Mouse (Mus musculus) intestine, embryonic 15.5 days (tissue): ENCODE measurements around the gene Tpp1. TPM values are rescaled to one million over a fixed set of nuclear protein-coding genes. Genes with fewer than 3 reads are reported as not detected.

Experiments used
- ATAC-seq: fragments of 200-750 bp; cut with Nextera tagmentation; 2 replicates; pipeline ENCODE4 v1.8.0; 2017; ENCODE audit warnings: moderate TSS enrichment, moderate library complexity
- H3K27ac ChIP-seq: fragments of 300-500 bp; sonication (generic); 2 replicates; pipeline ENCODE4 v1.5.1; 2015; ENCODE audit warnings: mild to moderate bottlenecking, inconsistent platforms
- H3K27me3 ChIP-seq: fragments of 300-500 bp; sonication (generic); replicated peaks from 2 replicates; pipeline ENCODE4 v1.6.1; 2015; ENCODE audit warnings: inconsistent platforms
- H3K36me3 ChIP-seq: fragments of 300-500 bp; sonication (generic); 2 replicates; pipeline ENCODE4 v1.6.1; 2015; ENCODE audit warnings: inconsistent platforms
- H3K4me1 ChIP-seq: fragments of 300-500 bp; sonication (generic); replicated peaks from 2 replicates; pipeline ENCODE4 v1.6.1; 2015; ENCODE audit warnings: inconsistent platforms
- H3K4me2 ChIP-seq: fragments of 300-500 bp; sonication (generic); replicated peaks from 2 replicates; pipeline ENCODE4 v1.6.1; 2015; ENCODE audit warnings: mild to moderate bottlenecking, inconsistent platforms
- H3K4me3 ChIP-seq: fragments of 300-500 bp; sonication (generic); replicated peaks from 2 replicates; pipeline ENCODE4 v1.5.1; 2015; ENCODE audit warnings: inconsistent platforms
- H3K9ac ChIP-seq: fragments of 300-500 bp; sonication (generic); 2 replicates; pipeline ENCODE4 v1.6.1; 2015; ENCODE audit warnings: inconsistent platforms
- H3K9me3 ChIP-seq: fragments of 300-500 bp; sonication (generic); 2 replicates; pipeline ENCODE4 v1.6.1; 2016; ENCODE audit warnings: inconsistent platforms
- WGBS: fragments of 180-500 bp; shearing (Covaris S2); methylation state at CpG from one replicate; pipeline ENCODE4 v1.1.7; 2015; 5-methylcytosine and 5-hydroxymethylcytosine counted together
- polyA plus RNA-seq: library from polyadenylated mRNA; unstranded; fragments of >200 nt; fragmentation: Nextera tagmentation; extraction: Ambion mirVana; gene quantifications from 2 replicates; pipeline ENCODE4 v1.2.1, GENCODE M21; 2015

Tpp1 gene
- 109 TPM in 2 replicates for polyA plus RNA-seq

DNA sequence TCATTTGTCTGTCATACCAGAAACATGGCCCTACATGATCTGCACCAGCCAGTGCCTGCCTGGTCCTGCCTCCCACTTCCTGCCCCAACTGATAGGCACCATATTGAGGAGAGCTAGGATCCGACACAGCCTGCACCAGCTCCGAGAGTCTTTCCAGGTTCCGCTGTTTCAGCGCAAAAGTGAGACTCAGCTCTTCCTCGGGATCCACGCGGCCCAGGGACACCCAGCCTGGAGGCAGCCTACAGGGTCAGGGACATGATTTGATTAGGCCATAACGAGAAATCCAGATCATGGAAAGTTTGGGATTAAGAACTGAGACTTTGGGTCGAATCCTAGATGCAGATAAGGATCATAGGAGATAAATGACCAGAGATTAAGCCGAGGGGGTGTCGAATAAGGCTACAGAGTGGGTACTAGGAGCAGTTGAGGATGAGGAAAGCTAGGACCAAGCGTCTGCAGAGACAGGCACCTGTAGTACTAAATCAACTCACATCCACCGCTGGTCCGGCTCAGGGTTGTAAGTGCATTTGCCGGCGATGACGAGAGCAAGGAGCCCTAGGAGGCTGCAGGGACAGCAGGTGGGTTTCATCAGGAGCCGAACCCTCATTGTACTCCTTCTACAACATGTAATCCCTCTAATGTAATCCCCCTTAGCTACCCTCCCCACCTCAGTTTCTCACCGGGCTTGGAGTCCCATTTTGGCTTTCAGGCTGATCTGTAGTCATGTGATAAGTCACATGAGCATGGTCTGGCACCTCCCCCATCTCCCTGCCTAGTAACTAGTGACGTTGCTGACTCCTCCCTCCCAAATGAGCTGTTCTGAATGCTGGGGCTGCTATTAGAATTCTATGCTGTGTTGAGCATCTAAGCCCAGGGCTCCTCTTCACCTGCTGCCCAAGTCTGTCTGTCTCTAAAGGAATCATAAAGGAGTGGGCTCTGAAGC lies at the start of gene Tpp1:
Gene Tpp1, minus strand, starts transcription at position 745 of the 943 bp plus-strand sequence.
- Histone ChIP-seq H3K9ac (peak within 1 kb of the TSS; percentile 63), H3K4me1 (no peaks in the 10 kb centered on the region), H3K36me3 (peaks cover 20% of the 10 kb centered on the region; the same call in 1 of the 2 replicates), H3K27ac (peak within 1 kb of the TSS; percentile 39; the same call in 1 of the 2 replicates), H3K4me2 (peak within 1 kb of the TSS; percentile 71), H3K9me3 (no peaks in the 10 kb centered on the region), H3K4me3 (peak within 1 kb of the TSS; percentile 57), H3K27me3 (no peaks in the 10 kb centered on the region)
- peak; percentile 95 for ATAC-seq
- WGBS = 17% methylated on average over 20 of the region's 20 CpGs

DNA sequence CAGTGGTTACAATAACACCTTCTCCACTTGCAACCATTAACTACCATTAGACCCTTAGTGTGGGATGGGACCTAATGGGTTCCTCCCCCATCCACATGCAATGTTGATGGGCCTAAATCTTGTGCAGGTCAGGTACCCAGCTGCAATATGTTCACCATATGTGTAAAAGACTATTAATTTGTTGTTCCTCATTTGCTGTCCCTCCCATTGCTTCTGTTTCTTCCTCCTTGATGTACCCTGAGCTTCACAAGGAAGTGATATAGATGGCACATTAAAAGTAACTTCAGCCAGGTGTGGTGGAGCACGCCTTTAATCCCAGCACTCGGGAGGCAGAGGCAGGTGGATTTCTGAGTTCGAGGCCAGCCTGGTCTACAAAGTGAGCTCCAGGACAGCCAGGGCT lies 44.9 kb upstream of the Tpp1 start:
- no peaks in the 10 kb centered on the region for H3K27me3 ChIP-seq
- ATAC-seq = no peak
- no peaks in the 10 kb centered on the region for H3K36me3 ChIP-seq
- H3K27ac ChIP-seq = no peak overlapping the region
- H3K4me3 ChIP-seq = no peak overlapping the region
- WGBS = 88% methylated on average over 3 of the region's 3 CpGs
- H3K9ac ChIP-seq = no peak overlapping the region
- no peak overlapping the region for H3K4me2 ChIP-seq
- H3K9me3 ChIP-seq = no peaks in the 10 kb centered on the region
- no peaks in the 10 kb centered on the region for H3K4me1 ChIP-seq

DNA sequence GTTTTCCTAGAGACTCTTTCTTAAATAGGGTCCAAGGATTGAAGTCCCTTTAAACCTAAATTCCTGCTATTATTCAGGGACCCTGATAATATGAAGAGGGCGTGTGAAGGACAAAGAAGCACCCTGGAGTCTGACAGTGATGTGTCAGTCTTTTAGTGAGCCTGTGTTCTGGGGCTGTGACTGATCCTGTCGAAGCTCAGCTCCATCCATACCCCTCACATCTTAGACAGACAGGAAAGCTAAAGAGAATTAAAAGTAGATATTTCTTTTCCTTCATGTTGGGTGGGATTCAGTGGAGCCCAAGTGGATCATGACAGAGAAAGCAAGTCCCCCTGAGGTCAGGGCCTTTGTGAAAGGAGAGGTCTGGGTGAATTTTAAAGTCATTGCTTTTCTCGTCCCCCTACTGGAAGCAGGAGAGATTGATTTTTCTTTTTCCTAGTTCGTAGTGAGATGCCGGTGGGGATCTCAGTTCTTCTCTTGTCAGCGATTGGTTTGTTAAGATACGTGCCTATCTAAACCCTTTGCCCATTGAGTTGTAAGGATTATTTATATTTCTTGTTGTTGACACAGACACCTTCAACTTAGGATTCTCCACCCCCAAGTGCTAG lies 43.8 kb upstream of the Tpp1 start:
- Histone ChIP-seq H3K27me3 (no peaks in the 10 kb centered on the region), H3K4me2 (no peak overlapping the region), H3K9me3 (no peaks in the 10 kb centered on the region), H3K9ac (no peak overlapping the region), H3K36me3 (no peaks in the 10 kb centered on the region), H3K4me1 (no peaks in the 10 kb centered on the region), H3K4me3 (no peak overlapping the region), H3K27ac (no peak overlapping the region)
- ATAC-seq = no peak
- WGBS = 24% methylated on average over 7 of the region's 7 CpGs

DNA sequence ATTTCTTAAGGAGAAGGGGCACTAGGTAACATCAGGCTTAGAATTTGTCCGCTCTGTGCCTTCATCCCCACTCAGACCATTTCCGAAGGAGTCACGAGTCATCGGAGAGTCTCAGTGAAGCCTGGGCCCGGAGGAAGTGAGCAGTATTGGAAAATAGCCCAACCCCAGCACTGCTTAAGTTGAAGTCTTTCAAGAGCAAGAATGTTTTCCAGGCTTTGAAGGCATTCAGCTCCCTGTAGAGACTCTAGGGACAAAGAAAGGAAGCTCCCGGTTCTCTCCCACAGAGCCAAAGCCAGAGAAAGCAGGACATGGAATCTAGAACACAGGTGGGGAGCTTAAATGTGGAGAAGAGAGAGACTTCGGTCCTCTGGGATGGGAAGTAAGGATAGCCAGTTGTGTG lies 41.7 kb upstream of the Tpp1 start:
- no peaks in the 10 kb centered on the region for H3K27me3 ChIP-seq
- H3K9ac ChIP-seq = no peak overlapping the region
- WGBS = 81% methylated on average over 7 of the region's 7 CpGs
- no peak overlapping the region for H3K4me2 ChIP-seq
- H3K4me3 ChIP-seq = no peak overlapping the region
- H3K9me3 ChIP-seq = no peaks in the 10 kb centered on the region
- ATAC-seq = no peak
- H3K4me1 ChIP-seq = no peaks in the 10 kb centered on the region
- no peak overlapping the region for H3K27ac ChIP-seq
- H3K36me3 ChIP-seq = no peaks in the 10 kb centered on the region

DNA sequence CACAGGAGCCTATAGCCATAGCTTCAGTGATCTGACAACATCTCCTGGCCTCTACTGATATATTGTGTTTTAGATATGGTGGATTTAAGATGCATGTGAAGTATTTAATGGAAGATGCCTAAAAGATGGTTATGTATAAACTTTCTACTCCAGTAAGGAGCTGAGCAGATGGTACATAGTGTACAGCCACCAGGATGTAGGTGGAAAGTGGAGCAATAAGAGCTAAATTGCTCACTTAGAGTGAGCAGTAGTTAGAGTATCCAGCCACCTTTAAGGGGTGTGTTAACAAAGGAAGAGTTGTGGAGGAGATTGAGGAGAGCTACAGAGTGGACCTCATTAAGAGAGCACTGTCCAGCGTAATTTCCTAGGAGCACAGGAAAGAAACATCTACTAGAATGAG lies 39.1 kb upstream of the Tpp1 start:
- Histone ChIP-seq H3K27ac (no peak overlapping the region), H3K4me1 (peaks cover 5% of the 10 kb centered on the region), H3K9ac (no peak overlapping the region), H3K9me3 (no peaks in the 10 kb centered on the region), H3K36me3 (no peaks in the 10 kb centered on the region), H3K27me3 (no peaks in the 10 kb centered on the region), H3K4me3 (no peak overlapping the region), H3K4me2 (no peak overlapping the region)
- WGBS = 67% methylated on average over 1 of the region's 1 CpGs
- no peak for ATAC-seq

DNA sequence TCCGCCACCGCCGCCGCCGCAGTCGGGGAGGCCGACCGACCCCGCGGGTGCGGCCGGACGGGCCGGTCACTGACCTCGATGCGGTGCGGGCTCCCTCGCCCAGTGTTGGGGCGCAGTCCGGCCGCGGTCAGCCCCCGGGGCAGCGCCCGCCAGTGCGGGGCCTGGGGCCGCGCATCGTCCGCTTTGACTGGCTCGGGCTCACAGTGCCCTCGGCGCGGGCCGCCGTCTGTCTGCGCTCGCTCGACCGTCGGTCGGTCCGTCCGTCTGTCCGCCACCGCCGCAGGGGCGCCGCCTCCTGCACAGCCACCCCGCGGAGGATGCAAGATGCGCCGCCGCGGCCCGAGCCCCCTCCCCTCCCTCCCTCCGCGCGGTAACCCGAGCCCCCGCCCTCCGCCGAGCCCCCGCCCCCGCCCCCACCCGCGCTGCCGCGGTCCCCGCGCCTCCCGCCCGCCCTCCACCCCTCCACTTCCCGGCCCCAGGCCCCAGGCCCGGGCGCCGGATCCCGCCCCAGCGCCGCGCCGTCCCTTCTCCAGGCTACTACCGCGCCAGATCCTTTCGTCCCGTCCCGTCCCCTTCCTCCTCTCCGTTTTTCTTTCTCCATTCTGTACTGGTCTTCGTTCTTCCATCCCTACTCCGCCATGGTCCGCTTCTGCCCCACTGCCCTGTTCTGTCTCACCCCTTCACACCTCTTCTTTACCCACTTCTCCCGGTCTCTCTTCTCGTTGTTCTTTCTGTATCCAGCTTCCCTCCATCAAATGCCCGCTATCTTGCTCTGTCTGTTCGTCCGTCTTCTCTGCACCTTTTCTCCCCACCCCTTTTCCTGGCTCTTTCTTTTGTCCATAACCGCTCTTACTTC lies 35.5 kb upstream of the Tpp1 start, which contains the start of gene Dchs1:
Gene Dchs1, minus strand, starts transcription at position 370 of the 856 bp plus-strand sequence.
- peak within 1 kb of the TSS; percentile 81 for H3K9ac ChIP-seq
- H3K4me1 ChIP-seq = peaks cover 21% of the 10 kb centered on the region
- no peaks in the 10 kb centered on the region for H3K36me3 ChIP-seq
- WGBS = under 1% methylated on average over 65 of the region's 97 CpGs
- H3K9me3 ChIP-seq = no peaks in the 10 kb centered on the region
- H3K4me3 ChIP-seq = peak within 1 kb of the TSS; percentile 77
- H3K27me3 ChIP-seq = no peaks in the 10 kb centered on the region
- peak; percentile 84 for ATAC-seq
- H3K4me2 ChIP-seq = peak within 1 kb of the TSS; percentile 65
- peak within 1 kb of the TSS; percentile 83 for H3K27ac ChIP-seq

DNA sequence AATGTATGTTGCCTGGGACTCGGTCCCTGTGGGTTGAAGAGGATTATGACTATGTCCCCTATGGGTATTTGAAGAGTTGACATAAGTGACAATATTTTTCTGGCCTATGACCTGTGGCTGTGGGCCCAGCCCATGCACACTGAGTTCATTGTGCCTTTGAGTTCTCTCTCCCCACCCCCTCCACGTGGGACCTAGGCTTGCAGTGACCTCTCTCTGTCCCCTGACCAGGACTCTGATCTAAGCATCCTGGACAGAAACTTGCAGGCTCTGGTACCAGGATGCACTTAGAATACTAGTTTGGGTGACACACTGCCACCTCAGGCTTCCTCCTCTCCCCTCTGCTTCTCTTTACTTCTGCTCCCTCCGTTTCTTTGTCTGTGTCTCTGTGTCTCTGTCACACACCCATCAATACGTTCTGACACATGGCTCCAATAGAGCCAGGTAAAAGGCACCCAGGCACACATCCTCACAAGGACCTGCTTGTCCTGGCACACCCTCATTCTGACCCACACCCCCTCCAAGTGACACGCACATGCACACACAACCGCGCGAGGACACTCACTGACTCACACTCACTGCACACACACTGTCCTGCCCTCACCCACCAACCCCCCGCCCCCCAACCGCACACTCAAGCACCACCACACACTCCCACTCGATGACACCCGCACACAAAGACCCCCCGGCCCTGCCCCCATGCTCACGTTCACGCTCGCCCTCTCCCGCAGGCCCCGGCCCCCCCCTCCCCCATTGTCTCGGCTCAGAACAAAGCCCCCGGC lies 34.7 kb upstream of the Tpp1 start:
- WGBS = 6% methylated on average over 20 of the region's 20 CpGs
- no peaks in the 10 kb centered on the region for H3K36me3 ChIP-seq
- no peaks in the 10 kb centered on the region for H3K27me3 ChIP-seq
- H3K27ac ChIP-seq = peak overlapping the region; percentile 83
- H3K4me1 ChIP-seq = peaks cover 21% of the 10 kb centered on the region
- ATAC-seq = peak; percentile 66; the same call in 1 of the 2 replicates
- peak overlapping the region; percentile 81 for H3K9ac ChIP-seq
- H3K4me3 ChIP-seq = peak overlapping the region; percentile 77
- H3K4me2 ChIP-seq = peak overlapping the region; percentile 65
- no peaks in the 10 kb centered on the region for H3K9me3 ChIP-seq

DNA sequence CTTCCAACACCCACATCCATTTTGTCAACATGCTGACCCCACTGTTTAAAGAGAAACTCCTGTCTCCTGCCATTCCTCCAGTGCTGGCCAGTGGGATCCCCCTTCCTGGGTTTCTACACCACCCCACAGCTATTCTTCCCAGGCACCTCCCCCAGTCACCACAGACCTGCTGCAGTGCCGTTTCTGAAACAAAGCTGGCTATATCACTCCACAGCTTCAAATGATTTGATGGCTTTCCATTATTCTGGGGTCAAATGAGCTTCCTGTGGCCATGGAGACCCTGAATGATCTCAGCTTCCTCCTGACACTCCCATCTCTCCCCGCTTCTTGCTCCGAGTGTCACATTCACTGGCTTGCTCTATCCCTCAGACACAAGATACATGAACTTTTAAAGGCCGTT lies 32.5 kb upstream of the Tpp1 start:
- H3K4me3 ChIP-seq = no peak overlapping the region
- H3K27ac ChIP-seq = no peak overlapping the region
- 34% methylated on average over 4 of the region's 4 CpGs for WGBS
- no peaks in the 10 kb centered on the region for H3K36me3 ChIP-seq
- no peaks in the 10 kb centered on the region for H3K9me3 ChIP-seq
- H3K9ac ChIP-seq = no peak overlapping the region
- peak overlapping the region; percentile 3; the same call in 1 of the 2 replicates for H3K4me2 ChIP-seq
- peaks cover 21% of the 10 kb centered on the region for H3K4me1 ChIP-seq
- no peaks in the 10 kb centered on the region for H3K27me3 ChIP-seq
- ATAC-seq = no peak

DNA sequence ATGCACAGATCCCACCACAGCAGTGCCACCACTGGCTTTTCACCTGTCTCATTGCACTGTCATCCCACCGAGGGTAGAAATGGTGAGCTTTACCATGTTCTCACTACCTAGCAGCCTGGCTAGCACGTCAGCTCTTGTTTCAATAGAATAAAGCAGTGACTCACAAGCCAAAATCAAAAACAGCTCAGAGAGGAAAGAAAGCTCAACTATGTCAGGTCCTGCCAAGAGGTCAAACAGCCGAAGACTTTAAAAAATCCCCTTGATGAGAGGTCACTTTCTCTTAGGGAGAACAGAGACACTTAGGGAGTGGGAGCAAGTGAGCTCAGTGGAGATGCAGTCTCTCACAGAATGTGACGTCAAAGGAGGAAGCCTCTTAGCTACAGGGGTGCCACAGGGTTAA lies 31.8 kb upstream of the Tpp1 start:
- H3K9ac ChIP-seq = no peak overlapping the region
- no peaks in the 10 kb centered on the region for H3K9me3 ChIP-seq
- no peaks in the 10 kb centered on the region for H3K36me3 ChIP-seq
- H3K4me2 ChIP-seq = no peak overlapping the region
- ATAC-seq = no peak
- peaks cover 27% of the 10 kb centered on the region for H3K4me1 ChIP-seq
- H3K27ac ChIP-seq = no peak overlapping the region
- H3K4me3 ChIP-seq = no peak overlapping the region
- 53% methylated on average over 4 of the region's 4 CpGs for WGBS
- no peaks in the 10 kb centered on the region for H3K27me3 ChIP-seq

DNA sequence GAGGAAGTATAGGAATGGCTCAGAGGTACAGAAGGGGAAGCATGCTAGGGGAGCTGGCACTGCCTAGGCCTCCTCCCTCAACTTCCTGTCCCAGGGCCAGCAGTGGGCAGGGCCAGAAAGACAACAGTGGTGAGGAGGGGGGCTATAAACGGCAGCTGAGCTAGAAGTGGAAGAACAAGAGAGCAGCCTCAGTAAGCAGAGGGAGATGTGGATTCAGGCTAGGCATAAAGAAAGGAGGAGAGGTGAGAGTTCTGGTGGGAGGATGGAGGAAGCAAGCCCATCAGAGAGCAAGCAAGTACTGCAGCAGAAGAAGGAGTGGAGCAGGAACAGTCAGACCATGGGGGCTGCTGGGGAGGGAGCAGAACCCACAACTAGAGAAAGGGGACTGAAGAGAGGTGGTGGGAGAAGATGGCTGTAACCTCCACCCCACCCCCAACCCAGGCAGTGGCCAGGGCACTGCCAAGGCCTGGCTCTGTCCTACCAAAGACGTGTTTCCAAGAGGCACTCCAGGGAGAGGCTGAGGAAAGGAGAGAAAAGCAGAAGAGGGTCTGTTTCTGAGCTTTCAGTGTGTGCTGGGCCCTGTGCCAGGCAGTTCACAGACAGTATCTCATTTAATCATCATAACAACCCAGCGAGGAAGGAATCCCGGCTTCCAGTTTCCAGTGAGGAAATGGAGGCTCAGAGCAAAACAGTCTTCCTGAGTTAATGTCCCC lies 26.7 kb upstream of the Tpp1 start:
- Histone ChIP-seq H3K4me2 (peak overlapping the region; percentile 58), H3K27ac (peak overlapping the region; percentile 95), H3K36me3 (no peaks in the 10 kb centered on the region), H3K9ac (0 out of 2 replicates have a peak overlapping the region, but pooled peaks have one; percentile 5), H3K27me3 (no peaks in the 10 kb centered on the region), H3K9me3 (no peaks in the 10 kb centered on the region), H3K4me3 (peak overlapping the region; percentile 16; the same call in 1 of the 2 replicates), H3K4me1 (peaks cover 34% of the 10 kb centered on the region)
- 16% methylated on average over 4 of the region's 4 CpGs for WGBS
- peak; percentile 84 for ATAC-seq
